Mouse (Mus musculus) urinary bladder, postnatal 4 days (tissue): Measurements from ENCODE around the gene Nutf2-ps1.
"Not testable (repeated sequence)": the region's sequence is repeated elsewhere in the genome, so short reads cannot be mapped to it uniquely, and the experiment has no call there.

Experiments
- DNase-seq, 2 experiments: peaks; one replicate each; pipeline ENCODE4 v3.0.0; 2021 to 2022; ENCODE audit warnings: low spot score in 2 of 2

The Nutf2-ps1 gene

GRCm38 (mm10) chr19:53588968-53589367 is at the start of gene Nutf2-ps1:
TSS of gene Nutf2-ps1 (minus strand) at chr19:53589068.
- DNase-seq: not testable (repeated sequence)

- no peak for DNase-seq
These were observed 49.2 kb upstream of the Nutf2-ps1 start for GRCm38 (mm10) chr19:53638041-53638440.

- DNase-seq: no peak
These were observed 32.8 kb upstream of the Nutf2-ps1 start for GRCm38 (mm10) chr19:53621681-53622080.

- no peak for DNase-seq
These were observed 20.1 kb upstream of the Nutf2-ps1 start for GRCm38 (mm10) chr19:53608921-53609320.

- DNase-seq: no peak
These were observed 12.4 kb upstream of the Nutf2-ps1 start for GRCm38 (mm10) chr19:53601363-53601655.

GRCm38 (mm10) chr19:53600549-53601362 is 11.9 kb upstream of the Nutf2-ps1 start:
- peak; percentile 55 to 63 for DNase-seq

GRCm38 (mm10) chr19:53599757-53600539 is 11.1 kb upstream of the Nutf2-ps1 start, which contains the start of gene Smc3:
TSS of gene Smc3 (plus strand) at chr19:53600398.
- peak; percentile 97 to 99 for DNase-seq

- no peak for DNase-seq
These were observed 8.0 kb upstream of the Nutf2-ps1 start for GRCm38 (mm10) chr19:53596723-53597474.

GRCm38 (mm10) chr19:53587686-53588085 is 1.2 kb downstream of the Nutf2-ps1 start:
- not testable (repeated sequence) for DNase-seq

GRCm38 (mm10) chr19:53580271-53580670 is 8.6 kb downstream of the Nutf2-ps1 start:
- DNase-seq: not testable (repeated sequence)

GRCm38 (mm10) chr19:53578597-53579252 is 10.1 kb downstream of the Nutf2-ps1 start:
- no peak for DNase-seq

GRCm38 (mm10) chr19:53577025-53577800 is 11.7 kb downstream of the Nutf2-ps1 start:
- DNase-seq: no peak

- DNase-seq: no peak
These were observed 12.8 kb downstream of the Nutf2-ps1 start for GRCm38 (mm10) chr19:53576061-53576460.

- DNase-seq: no peak
These were observed 13.4 kb downstream of the Nutf2-ps1 start for GRCm38 (mm10) chr19:53575296-53576010.

GRCm38 (mm10) chr19:53574546-53574945 is 14.3 kb downstream of the Nutf2-ps1 start:
- DNase-seq: no peak

- DNase-seq: no peak
These were observed 14.7 kb downstream of the Nutf2-ps1 start for GRCm38 (mm10) chr19:53574131-53574530.

- no peak for DNase-seq
These were observed 15.7 kb downstream of the Nutf2-ps1 start for GRCm38 (mm10) chr19:53573151-53573550.

GRCm38 (mm10) chr19:53572607-53573006 is 16.3 kb downstream of the Nutf2-ps1 start:
- DNase-seq: no peak

GRCm38 (mm10) chr19:53571501-53572428 is 17.1 kb downstream of the Nutf2-ps1 start:
- DNase-seq: no peak
